Mouse (Mus musculus): ENCODE data around the gene Adat3.

GRCm38 (mm10) chr10:80635345-80635744 is 32.7 kb downstream of the Adat3 start:
- TF ChIP-seq CTCF (conservative IDR thresholded peaks at IDR 0.05; ENCODE audit: low read length) (no peak), NANOG (IDR thresholded peaks at IDR 0.05; ENCODE audit: borderline replicate concordance, low read length) (no peak), POU5F1 (IDR thresholded peaks at IDR 0.05; ENCODE audit: borderline replicate concordance, low read length) (no peak)

All from E14TG2a.4 (cell line).